Mouse (Mus musculus) lung, adult 18-20 months (tissue): ENCODE data around the gene Gm8020.
"Not testable (repeated sequence)": the region's sequence is repeated elsewhere in the genome, so short reads cannot be mapped to it uniquely, and the experiment has no call there.

ENCODE experiments used
- DNase-seq, 2 experiments: peaks; one replicate each; pipeline ENCODE4 v3.0.0; 2022; ENCODE audit warnings: mixed read lengths in 2 of 2

Gene Gm8020

GRCm38 (mm10) chr14:42502249-42502648 is at the start of gene Gm8020:
Gene Gm8020 (minus strand): TSS chr14:42502349.
- DNase-seq, result not testable (repeated sequence)

GRCm38 (mm10) chr14:42543170-42543701 is 41.1 kb upstream of the Gm8020 start:
- not testable (repeated sequence) for DNase-seq

- not testable (repeated sequence) for DNase-seq
Observed at GRCm38 (mm10) chr14:42542316-42543169, 40.4 kb upstream of the Gm8020 start.

- not testable (repeated sequence) for DNase-seq
Observed at GRCm38 (mm10) chr14:42524182-42524581, 22.0 kb upstream of the Gm8020 start, which contains the start of gene Gm8024. Gene Gm8024 (minus strand): TSS chr14:42524282.

GRCm38 (mm10) chr14:42463581-42463980 is 38.6 kb downstream of the Gm8020 start, which contains the start of gene Gm8011:
Gene Gm8011 (plus strand): TSS chr14:42463881.
- not testable (repeated sequence) for DNase-seq
